In the genomic region with DNA sequence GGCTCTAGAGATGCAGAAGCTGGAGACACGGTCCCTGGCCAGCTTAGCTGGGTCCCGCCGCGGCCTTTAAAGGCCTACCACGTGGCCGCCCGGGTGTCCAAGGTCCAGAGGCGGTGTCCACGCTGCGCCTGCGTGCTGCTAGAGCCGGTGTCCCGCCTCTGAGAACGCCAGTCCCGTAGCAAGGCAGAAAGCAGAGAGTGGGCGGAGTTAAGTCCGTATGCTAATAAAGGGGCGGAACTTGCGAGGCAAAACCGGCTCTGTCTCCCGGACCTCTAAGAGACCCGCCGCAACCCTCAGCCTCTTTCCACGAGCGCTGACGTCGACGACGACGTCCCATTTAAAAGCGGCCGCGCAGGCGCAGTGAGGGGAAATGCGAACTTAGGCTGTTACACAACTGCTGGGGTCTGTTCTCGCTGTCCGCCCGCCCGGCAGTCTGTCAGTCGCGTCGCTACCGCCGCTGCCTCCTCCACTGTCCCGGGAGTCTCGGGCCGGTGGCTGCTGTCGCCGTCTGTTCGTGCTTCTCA, we compare ENCODE assay signal across 7 mouse cellular contexts. TPM values are rescaled to one million over a fixed set of nuclear protein-coding genes. Genes with fewer than 3 reads are reported as not detected.
A peak's percentile ranks its signal among the peaks of the same experiment; 100 is the strongest.
DNase-seq lines count a peak whose midpoint lies in the region; ATAC-seq lines count a peak whose summit lies in the region.

Top1 (plus strand) TSS at position 275 of the 524 bp plus-strand sequence.

- under 1% methylated on average over 50 of the region's 50 CpGs for WGBS in intestine, embryonic 16.5 days
- 0% methylated on average over 50 of the region's 50 CpGs for WGBS in midbrain, embryonic 11.5 days

- peak within 1 kb of the TSS; percentile 100 for H3K4me3 ChIP-seq in intestine, embryonic 16.5 days (ENCODE audit: low read length)
- peak within 1 kb of the TSS; percentile 99 for H3K4me3 ChIP-seq in midbrain, embryonic 11.5 days (ENCODE audit: low read depth, low read length)

- H3K36me3 ChIP-seq in intestine, embryonic 16.5 days (ENCODE audit: control insufficient read depth, insufficient read depth, low read length) = no peaks in the 10 kb centered on the region
- H3K36me3 ChIP-seq in midbrain, embryonic 11.5 days (ENCODE audit: control insufficient read depth, insufficient read depth, low read length) = no peaks in the 10 kb centered on the region

- H3K4me1 ChIP-seq in intestine, embryonic 16.5 days (ENCODE audit: control insufficient read depth, insufficient read depth, low read length) = peaks cover 15% of the 10 kb centered on the region
- peaks cover 17% of the 10 kb centered on the region for H3K4me1 ChIP-seq in midbrain, embryonic 11.5 days (ENCODE audit: control insufficient read depth, insufficient read depth, low read length)

- intact Hi-C loops in left cerebral cortex, postnatal 36 days (cut with DNase I) = loop anchor here (5.0 kb wide), 1 partner anchor 72 kb away; no protein-coding TSS in a partner anchor

- ATAC-seq in intestine, embryonic 16.5 days = peak; percentile 99
- peak; percentile 97 for ATAC-seq in midbrain, embryonic 11.5 days (ENCODE audit: low FRiP score)

- peak within 1 kb of the TSS; percentile 100 for H3K9ac ChIP-seq in intestine, embryonic 16.5 days (ENCODE audit: low read depth, low read length)
- peak within 1 kb of the TSS; percentile 100 for H3K9ac ChIP-seq in midbrain, embryonic 11.5 days (ENCODE audit: low read length)

- peak within 1 kb of the TSS; percentile 57 for H3K4me2 ChIP-seq in intestine, embryonic 16.5 days (ENCODE audit: low read depth, low read length)
- peak within 1 kb of the TSS; percentile 64 for H3K4me2 ChIP-seq in midbrain, embryonic 11.5 days

- peak; percentile 99 for DNase-seq in adrenal gland, adult 8-10 months
- DNase-seq in embryo, embryonic 9.5 days (ENCODE audit: extremely low spot score) = peak; percentile 99
- peak; percentile 98 to 99 for DNase-seq in gastrocnemius, postnatal 4 days (ENCODE audit: low spot score in 2 of 2)
- peak; percentile 97 for DNase-seq in left cerebral cortex, postnatal 36 days (ENCODE audit: low spot score in 2 of 2)
- peak; percentile 100 for DNase-seq in midbrain, embryonic 11.5 days (ENCODE audit: low spot score, missing footprints)
- DNase-seq in skeletal muscle tissue, adult 2 months (ENCODE audit: low read depth, low spot score) = peak; percentile 100

- H3K27ac ChIP-seq in intestine, embryonic 16.5 days (ENCODE audit: low read length) = peak within 1 kb of the TSS; percentile 98
- H3K27ac ChIP-seq in midbrain, embryonic 11.5 days (ENCODE audit: low read depth, low read length) = peak within 1 kb of the TSS; percentile 98

- H3K9me3 ChIP-seq in intestine, embryonic 16.5 days (ENCODE audit: control insufficient read depth, low read length) = no peaks in the 10 kb centered on the region
- no peaks in the 10 kb centered on the region for H3K9me3 ChIP-seq in midbrain, embryonic 11.5 days (ENCODE audit: control insufficient read depth, low read length)

- no peaks in the 10 kb centered on the region for H3K27me3 ChIP-seq in intestine, embryonic 16.5 days (replicated peaks; ENCODE audit: control insufficient read depth, insufficient read depth, low read length)
- no peaks in the 10 kb centered on the region for H3K27me3 ChIP-seq in midbrain, embryonic 11.5 days (ENCODE audit: control insufficient read depth, insufficient read depth, low read length)

RNA-seq across cellular contexts. Expression of gene Top1, which starts in this region (rescaled TPM):
- 10 to 100 TPM; 69.6 to 84.6 (median 76.7) TPM for total RNA-seq in adrenal gland, adult 8-10 months (2022)
- 10 to 100 TPM; 70.6 to 73.3 TPM for total RNA-seq in gastrocnemius, postnatal 4 days (2021)
- 47.4 and 53.4 TPM in 2 replicates for polyA plus RNA-seq in intestine, embryonic 16.5 days (2015; fragmentation: Nextera tagmentation; extraction: Ambion mirVana)
- total RNA-seq in left cerebral cortex, postnatal 36 days (2021) = 10 to 100 TPM; 66.5 to 87.4 TPM
- 114 and 122 TPM in 2 replicates for polyA plus RNA-seq in midbrain, embryonic 11.5 days (2014; fragmentation: Nextera tagmentation; extraction: Ambion mirVana)

Comparison
In these comparisons a context has a peak if more than half of its experiments do, and no peak if none do; other contexts are left out.
1. Peak in every context shown above with its lines: DNase-seq, ATAC-seq, H3K4me3 ChIP-seq and H3K27ac ChIP-seq.